Mouse (Mus musculus) cerebellum, postnatal 4 days (tissue): Measurements from ENCODE around the gene Dcun1d4.

ENCODE experiments used
- DNase-seq, 2 experiments: peaks; one replicate each; pipeline ENCODE4 v3.0.0; 2022; ENCODE audit warnings: low spot score in 2 of 2, mixed read lengths in 1 of 2

Dcun1d4 gene

DNA sequence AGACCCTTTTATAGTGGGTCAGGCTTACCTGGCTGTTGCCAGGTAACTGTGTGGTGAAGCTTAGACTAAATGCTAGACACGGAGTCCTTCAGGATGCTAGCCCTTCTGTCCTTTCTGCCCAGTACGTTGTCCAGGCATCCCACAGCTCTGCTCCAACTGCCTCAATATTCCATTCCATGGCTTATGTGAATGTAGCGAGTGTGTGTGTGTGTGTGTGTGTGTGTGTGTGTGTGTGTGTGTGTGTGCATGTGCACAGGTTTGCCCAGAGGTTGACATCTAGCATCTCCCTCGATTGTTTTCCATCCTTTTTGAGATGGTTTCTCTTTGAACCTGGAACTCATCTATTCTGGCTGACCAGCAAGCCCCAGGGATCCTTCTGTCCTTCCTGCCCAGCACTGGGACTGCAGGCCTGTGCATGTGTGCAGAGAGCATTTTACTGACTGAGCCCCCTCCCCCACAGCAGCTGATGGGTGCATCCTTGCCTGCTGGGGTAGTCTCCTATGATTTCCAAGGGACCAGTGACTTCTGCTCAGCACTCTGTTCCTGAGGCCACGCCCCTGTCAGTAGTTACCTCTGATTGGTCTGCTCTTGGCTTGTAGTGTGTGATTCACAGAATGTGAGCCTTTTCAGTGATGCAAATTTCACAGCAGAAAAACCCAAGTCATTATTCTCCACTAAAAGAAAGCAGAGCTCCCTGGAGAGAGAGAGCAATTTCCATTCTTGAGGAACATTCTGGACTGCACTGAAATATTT, 118.3 kb downstream of the Dcun1d4 start:
- no peak for DNase-seq

DNA sequence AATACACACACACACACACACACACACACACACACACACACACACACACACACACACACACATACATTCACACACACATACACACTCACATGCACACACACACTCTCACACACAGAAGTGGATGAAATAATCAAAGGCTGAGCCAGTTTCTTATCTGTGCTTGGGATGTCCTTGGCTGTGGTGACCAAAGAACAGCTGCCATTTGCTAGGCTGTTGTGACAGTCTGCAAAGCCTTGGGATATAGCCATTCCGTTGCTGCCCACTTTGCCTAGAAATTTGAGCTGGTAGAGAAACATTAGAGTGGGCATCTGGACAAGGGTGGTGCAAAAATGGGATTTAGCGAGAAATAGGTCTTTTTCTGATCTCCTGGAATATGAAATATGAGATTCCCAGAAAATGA, 119.2 kb downstream of the Dcun1d4 start:
- DNase-seq, result no peak

- DNase-seq, result no peak
These were observed 120.6 kb downstream of the Dcun1d4 start for GRCm38 (mm10) chr5:73601361-73601763.

DNA sequence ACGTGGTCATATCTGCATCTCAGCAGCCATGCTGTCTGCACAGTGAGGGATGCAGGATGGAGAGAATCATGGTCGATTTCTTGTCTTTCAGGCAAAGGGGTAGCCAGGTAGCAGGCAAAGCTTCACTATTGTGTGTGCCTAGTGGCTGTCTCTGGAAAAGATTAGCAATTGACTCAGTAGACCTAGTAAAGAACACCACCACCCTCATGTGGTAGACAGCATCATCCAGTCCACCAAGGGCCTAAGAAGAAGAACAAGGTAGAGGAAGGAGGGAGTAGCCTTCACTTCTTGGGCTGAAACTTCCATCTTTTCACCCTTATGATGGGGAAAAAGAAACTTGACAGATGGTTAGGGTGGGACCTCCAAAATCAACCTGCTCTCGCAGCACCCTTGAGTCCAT, 122.1 kb downstream of the Dcun1d4 start:
- DNase-seq, result no peak

- no peak for DNase-seq
These were observed 123.7 kb downstream of the Dcun1d4 start for GRCm38 (mm10) chr5:73604542-73604941.

GRCm38 (mm10) chr5:73604964-73605363, 124.2 kb downstream of the Dcun1d4 start:
- no peak for DNase-seq
